Mouse (Mus musculus): ENCODE results near the gene Cdkn2aip.

The Cdkn2aip gene

DNA sequence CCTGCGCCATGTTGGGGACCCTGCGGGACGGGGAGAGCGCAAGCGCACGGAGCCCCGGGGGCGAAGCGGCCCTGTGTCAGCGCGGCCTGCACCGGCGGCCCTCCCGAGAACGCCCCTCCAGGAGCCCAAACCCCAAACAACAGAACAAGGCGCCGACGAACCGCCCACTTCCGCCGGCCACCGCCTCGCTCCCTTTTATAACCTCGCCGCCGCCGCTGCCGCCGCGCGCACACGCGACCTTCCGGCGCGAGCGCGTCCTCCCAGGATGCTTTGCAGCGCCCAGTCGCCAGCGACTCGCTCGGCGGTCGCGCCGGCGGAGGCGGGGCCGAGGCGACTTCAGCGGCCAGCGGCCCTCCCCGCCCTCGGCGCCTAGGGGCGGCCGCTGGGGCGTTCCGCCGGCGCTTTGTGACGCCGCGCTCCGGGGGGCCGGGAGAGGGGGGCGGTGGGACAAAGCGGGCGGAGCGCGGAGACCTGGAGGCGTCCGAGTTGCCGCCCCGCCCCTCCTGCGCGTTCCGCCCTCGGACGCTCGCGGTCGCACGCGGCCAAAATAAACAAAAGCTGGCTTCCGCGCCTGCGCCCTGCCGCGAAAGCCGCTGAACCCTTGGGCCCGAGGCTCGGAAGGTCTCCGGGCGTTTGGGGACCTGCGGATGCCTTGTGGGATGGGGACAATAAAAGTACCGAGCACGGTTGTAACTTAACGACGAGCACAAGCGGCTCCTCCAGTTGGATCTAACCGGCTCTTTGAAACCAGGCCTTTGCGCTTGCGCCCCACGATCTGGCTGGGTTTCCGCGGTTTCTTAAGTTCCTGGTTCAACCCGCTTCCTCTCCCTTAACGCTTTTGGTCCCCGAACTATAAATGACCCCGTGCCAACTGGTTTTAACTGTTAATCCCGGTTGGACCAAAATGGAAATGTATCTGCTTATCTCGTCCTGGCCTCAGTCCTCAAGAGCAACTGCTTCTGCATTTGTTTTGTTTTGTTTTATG, at the start of gene Cdkn2aip:
Gene Cdkn2aip (minus strand): TSS at position 172 of the 985 bp plus-strand sequence.
- in situ Hi-C loops (cut with MboI, MseI), result loop anchor here (5.0 to 10.0 kb wide), 2 partner anchors 37 to 1549 kb away; partner anchors contain the start of gene Ing2

DNA sequence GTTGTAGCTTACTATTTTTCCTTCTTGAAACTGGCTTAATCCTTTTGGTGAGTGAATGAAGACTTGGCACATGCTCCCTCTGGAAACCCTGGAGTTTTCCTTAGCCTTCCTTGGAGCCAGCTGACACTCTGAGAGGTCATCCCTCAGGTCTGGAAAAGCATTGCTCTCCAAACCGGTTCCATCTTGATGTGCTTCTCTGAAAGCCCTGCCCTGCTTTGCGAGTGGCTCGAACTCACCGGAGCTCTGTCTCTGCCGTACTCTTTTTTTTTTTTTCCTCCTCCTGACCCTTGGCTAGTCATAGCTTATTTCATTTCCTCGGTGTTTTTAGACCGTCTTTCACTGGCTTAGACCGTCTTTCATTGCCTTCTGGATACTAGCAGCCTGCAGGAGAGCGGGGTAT, 49.5 kb upstream of the Cdkn2aip start:
- in situ Hi-C loops (cut with MboI, MseI), result no loop called here

DNA sequence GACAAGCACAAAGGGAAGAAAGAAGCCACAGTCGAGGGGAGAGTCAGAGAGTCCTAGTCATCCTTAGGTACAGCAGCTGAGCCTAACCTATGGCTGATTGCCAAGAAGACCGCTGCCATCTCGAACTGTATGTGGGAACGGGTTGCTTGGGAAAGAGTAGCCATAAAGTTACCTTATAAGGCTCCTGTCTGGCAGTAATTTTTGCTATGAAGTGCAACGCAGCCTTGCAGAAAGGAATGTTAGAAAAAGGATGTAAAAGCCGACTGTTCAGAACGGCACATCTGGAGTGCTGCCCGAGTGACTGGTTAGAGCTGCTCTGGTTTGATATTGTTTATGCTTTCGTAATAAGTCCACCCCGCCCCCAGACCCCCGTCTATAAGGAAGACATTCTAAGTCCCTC, 47.0 kb upstream of the Cdkn2aip start:
- in situ Hi-C loops (cut with MboI, MseI), result no loop called here

DNA sequence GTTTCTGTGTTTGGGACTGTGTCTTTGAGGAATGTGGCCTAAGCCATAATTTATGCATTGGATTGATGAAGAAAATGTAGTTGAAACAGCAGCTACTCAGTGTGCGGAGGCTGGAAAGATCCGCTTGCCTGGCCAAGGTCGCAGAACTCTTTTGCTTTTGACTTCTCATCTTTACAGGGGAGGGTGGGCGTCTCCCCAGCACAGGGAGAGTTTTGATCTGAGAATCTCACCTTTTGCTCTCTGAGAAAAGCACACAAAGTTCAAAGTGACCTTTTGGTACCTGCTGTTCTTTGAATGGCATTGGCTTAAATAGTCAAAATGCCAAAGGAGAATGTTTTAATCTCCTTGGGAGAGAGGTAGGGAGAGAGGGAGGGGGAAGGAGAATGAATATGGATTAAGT, 46.5 kb upstream of the Cdkn2aip start:
- in situ Hi-C loops (cut with MboI, MseI), result no loop called here

DNA sequence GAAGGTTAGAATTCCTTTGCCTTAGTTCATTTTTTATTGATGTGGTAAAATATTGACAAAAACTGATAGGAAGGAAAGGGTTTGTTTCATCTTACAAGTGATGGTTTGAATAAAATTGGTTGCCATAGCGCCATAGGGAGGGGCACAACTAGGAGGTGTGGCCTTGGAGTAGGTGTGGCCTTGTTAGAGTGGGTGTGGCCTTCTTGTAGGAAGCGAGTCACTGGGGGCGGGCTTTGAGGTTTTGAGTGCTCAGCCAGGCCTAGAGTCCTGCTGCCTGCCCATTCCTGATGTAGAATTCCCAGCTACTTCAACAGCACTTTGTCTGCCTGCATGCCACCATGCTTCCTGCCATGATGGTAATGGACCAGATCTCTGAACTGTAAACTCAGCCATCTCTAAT, 39.4 kb upstream of the Cdkn2aip start:
- in situ Hi-C loops (cut with MboI, MseI), result no loop called here

DNA sequence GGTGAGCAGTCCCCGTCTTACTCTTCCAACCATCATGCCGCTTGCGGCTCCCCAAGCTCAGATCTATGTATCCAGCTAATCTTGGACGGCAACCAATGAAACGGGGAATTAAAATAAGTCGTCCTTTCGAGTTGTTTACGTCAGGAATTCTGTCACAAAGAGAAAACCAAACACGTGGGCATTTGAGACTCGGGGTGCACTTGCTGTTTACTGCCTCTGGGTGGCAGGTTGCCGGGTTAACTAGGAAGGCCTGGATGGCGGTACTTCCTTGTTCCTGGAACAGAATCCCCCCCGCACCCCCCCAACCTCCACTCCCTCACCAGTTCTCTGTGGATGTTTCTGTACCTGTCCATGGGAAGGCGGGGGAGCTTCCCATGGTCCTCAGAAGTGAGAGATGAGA, 36.4 kb upstream of the Cdkn2aip start:
- in situ Hi-C loops (cut with MboI, MseI), result no loop called here

DNA sequence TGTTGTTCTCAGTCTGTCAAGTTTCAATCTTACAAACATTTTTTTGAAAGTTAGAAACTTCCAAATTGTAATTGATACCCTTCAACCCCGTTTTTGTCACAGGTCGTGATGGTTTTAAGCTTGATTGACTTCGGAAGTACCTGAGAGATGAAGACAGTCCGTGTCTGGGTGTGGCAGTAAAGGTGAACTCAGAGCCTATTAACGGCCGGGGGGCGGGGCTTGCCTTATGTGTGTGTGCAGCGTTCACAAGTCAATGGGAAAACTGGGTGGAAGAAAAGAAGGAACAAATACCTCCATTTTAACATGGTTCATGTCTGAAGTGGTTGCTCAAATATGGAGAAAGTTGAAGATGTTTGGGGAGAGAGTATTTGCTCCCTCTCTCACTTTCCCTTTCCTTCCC, 35.8 kb upstream of the Cdkn2aip start:
- in situ Hi-C loops (cut with MboI, MseI), result loop anchor here (10.0 kb wide), 1 partner anchor 265 kb away; no protein-coding TSS in a partner anchor

DNA sequence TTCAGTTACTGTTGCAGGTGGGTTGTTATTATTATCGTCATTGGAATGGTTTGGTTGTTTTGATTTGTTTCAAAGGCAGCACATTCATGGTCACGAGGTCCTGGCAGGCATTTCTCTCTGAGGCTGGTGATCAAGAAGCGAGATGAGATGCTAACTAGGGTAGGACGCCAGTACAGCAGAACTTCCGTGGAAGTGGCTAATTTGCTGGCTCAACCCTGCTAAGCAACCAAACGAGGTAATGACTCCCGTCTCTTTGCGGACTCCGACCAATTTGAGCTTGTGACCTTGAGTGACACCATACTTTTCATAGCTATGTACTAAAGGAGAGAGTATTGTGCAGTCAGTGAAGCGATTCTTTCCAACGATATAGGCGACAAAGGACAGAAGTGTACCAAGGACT, 32.6 kb upstream of the Cdkn2aip start:
- in situ Hi-C loops (cut with MboI, MseI), result loop anchor here (10.0 kb wide), 1 partner anchor 268 kb away; no protein-coding TSS in a partner anchor

DNA sequence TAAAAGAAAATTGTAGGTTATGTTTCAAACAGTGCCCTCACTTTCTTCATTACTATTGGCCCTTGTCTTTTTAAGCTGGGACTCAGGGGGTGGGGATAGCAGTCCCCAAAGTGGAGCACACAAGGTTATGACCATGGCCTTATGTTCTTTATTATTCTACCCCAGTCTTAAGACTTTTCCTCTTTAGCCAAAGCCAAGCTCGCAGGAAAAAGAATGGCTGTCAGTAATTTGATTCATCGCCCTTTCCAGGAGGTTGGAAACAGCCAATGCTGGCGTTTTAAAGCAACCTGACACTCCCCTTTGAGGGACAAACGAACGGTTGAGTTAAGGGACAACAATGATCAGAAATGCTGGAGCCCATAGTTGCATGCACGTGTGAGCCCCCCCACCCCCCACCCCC, 32.1 kb upstream of the Cdkn2aip start:
- in situ Hi-C loops (cut with MboI, MseI), result loop anchor here (10.0 kb wide), 1 partner anchor 269 kb away; no protein-coding TSS in a partner anchor

DNA sequence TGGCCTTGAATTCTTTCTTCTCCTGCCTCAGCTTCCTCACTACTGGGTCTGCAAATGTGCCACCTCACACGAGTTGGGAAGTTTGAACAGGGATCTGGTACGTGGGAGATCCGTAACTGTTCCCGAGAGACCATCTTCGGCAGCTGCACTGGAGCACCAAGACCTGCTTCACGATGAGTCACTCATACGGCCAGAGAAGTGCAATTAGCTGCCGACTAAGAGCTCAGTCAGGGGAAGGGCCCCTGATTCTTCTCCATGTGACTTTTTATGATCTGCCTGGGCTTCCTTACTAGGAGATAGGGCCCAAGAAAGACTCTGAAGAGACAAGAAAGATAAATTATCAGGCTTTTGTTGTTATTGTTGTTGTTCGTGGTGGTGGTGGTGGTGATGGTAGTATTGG, 31.1 kb upstream of the Cdkn2aip start:
- in situ Hi-C loops (cut with MboI, MseI), result loop anchor here (10.0 kb wide), 1 partner anchor 270 kb away; no protein-coding TSS in a partner anchor

DNA sequence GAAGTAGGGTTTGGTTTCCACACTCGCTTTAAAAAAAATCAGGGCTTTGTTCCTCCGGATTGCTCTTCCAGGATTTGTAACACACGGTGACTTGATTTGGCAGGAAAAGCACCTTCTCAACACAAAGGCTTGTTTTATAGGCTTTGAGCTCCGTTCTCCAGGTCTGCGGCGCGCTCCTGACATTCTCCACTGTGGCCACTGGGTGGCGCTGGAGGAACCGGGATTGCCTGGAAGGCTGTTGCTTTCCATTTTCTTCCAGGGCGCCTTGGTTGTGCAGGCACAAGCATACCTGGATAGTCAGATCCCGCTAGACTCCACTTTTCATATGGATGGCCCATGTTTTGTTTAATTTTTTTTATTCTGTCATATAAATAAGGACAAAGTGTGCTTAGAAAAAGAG, 29.7 kb upstream of the Cdkn2aip start:
- in situ Hi-C loops (cut with MboI, MseI), result loop anchor here (10.0 kb wide), 1 partner anchor 271 kb away; no protein-coding TSS in a partner anchor

DNA sequence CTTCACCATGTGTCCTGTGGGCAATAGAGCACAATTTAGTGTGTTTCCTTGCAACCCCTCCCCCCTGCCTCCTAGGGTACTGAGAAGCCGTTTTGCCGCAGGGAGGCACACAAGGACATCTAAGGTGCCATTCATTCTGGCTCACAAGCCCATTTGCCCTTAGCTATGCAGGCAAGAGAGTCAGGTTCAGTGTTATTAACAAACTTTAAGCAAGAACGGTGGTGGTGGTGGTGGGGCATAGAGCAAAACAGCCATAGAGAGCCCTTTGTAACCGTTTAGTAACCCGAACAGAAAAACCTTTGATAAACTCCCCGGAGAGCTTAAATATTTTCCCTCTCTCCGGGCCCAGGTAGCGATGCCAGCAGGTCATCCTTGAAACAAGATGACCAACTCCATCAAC, 29.3 kb upstream of the Cdkn2aip start:
- in situ Hi-C loops (cut with MboI, MseI), result loop anchor here (10.0 kb wide), 1 partner anchor 272 kb away; no protein-coding TSS in a partner anchor

DNA sequence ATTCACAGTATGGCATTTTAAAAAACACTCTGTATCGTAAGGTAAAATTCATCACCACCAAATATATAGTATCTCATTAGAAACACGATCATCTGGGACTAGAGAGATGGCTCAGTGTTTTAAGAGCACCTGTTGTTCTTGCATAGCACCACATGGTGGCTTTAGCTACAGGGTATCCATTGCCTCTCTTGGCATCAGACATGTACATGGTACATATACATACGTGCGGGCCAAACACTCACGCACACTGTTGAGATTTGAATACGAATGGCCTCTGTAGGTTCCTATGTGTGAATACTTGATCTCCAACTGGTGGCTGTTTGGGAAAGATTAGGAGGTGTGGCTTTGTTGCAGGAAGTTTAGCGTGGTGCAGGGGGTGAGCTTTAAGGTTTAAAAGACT, 28.6 kb upstream of the Cdkn2aip start:
- in situ Hi-C loops (cut with MboI, MseI), result loop anchor here (10.0 kb wide), 1 partner anchor 272 kb away; no protein-coding TSS in a partner anchor

DNA sequence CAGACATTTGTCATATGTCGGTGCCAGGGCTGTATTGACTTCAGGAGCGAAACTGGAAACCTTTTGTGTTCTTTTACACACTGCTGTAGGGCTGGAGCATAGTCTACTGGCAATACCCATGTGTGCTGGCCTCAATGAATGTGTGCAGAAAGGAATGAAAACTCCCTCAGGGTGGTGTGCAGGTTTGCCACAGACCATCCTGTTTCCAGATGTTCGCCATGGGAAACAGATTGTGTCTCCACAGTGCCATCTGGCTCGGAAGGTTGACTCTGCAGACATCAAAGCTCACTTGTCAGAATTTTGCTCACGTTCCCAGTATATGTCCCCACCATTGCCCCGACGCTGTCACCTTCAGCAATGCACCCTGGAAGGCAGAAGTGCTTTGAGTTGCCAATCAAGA, 23.4 kb upstream of the Cdkn2aip start:
- in situ Hi-C loops (cut with MboI, MseI), result no loop called here

DNA sequence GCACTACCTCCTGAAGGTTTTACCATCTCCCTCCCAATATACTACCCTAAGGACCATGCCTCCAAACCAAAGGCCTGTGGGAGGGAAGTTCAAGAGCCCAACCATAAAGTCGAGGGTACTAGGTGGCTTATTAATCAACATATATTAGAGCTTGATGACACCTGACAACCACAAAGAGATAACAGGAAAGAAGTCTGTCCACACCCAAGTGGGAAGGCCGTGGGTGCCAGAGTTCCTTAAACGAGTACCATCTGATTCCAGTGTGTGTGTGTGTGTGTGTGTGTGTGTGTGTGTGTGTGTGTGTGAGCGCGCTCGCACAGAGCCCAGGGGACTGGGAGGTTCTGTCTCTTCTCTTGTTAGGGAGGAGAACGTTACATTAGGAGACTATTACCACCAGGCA, 15.6 kb upstream of the Cdkn2aip start:
- in situ Hi-C loops (cut with MboI, MseI), result no loop called here

DNA sequence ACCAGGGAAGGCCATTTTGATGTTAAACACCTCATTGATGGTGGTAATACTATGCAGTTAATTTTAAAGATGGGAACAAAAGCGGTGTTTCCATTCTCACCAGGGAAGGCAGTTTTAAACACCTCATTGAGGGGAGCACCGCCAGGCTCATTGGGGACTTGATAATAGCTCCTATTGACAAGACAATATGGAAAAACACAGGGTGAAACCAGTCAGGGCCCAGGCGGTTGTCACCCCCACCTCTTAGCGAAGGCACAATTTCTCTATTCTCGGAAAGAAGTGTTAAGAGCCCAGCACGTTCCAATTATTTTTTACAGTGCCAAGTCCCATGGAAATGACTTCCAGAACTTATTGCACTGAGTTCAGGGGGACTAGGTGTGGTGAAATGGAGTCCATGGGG, 13.2 kb upstream of the Cdkn2aip start:
- in situ Hi-C loops (cut with MboI, MseI), result no loop called here

DNA sequence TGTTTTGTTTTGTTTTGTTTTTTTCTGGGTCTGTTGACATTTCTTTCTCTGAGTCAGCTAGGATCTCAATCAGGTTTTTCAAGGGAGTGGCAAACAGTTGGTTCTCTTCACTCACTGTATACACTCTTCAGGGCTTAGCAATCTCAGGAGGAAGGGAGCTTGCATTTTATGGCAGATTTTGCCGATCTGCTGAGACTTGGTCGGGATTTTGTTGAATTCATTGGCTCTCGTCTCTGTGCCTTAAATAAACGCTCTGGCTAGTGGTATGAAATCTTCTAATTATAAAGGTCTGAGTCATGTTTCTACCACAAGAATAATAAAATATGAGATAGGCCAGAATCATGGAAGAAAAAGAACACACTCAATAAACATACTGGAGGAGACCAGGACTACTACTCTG, 7.9 kb upstream of the Cdkn2aip start:
- in situ Hi-C loops (cut with MboI, MseI), result no loop called here

DNA sequence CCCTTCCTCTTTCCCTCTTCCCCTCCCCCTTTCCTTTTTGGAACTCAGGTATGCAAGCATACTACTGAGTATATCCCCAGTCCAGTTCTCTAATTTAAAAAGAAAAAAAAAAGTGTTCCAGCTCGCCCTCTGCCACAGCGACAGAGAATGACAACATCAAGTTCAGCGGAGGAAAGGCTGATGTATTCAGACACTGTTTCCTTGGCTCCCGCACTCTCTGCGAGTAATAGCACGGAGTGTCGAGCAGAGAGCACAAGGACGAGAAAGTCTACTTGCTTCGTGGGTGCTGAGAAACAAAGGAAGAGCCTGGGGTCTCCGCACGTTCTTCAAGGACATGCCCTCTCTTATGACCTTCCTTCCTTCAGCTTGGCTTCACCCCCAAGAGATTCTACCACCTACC, 4.9 kb upstream of the Cdkn2aip start:
- in situ Hi-C loops (cut with MboI, MseI), result loop anchor here (10.0 kb wide), 1 partner anchor 1554 kb away; no protein-coding TSS in a partner anchor

DNA sequence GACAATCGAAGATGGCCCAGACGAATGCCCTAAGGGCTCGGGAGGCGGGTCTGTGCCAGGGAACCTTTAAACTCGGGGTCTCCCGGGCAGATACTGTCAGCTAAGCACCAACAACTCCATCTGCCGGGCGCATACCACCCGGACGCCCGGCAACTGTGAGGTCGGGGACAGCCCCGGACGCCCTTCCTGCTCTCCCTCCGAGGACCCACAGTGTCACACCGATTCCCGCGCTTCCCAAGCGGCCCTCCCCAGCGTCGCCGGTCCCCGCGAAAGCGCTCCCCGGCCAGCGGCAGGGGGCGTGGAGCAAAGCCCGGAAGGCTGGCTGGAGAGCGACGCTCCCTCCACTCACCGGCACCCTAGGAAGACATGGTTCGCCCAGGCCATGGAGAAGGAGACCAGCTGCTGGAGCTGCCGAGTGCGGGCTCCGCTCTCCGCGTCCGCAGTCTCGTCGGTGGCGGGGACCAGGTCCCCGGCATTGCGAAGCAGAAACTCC, 515 bp downstream of the Cdkn2aip start:
- in situ Hi-C loops (cut with MboI, MseI), result loop anchor here (5.0 to 10.0 kb wide), 2 partner anchors 36 to 1548 kb away; partner anchors contain the start of gene Ing2

DNA sequence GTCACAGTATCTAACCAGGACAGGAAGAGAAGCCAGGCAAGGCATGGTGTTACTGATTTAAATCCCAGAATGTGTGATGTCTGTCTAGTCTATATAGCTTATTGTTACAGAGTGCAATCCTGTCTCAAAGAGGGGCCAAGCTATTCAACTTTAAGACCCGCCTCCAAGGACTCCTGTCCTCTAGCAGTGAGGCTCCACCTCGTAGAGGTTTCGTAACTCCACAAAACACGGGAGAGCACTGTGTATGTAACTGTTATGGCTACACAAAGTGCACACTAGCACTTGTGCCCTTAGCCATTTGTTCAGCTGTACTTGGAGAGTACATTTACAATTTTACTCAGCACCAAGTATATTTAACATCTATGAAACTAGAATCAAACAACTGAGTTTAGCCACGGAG, 5.6 kb downstream of the Cdkn2aip start:
- in situ Hi-C loops (cut with MboI, MseI), result loop anchor here (10.0 kb wide), 1 partner anchor 1713 kb away; the partner anchor contains the start of gene Lrp2bp

DNA sequence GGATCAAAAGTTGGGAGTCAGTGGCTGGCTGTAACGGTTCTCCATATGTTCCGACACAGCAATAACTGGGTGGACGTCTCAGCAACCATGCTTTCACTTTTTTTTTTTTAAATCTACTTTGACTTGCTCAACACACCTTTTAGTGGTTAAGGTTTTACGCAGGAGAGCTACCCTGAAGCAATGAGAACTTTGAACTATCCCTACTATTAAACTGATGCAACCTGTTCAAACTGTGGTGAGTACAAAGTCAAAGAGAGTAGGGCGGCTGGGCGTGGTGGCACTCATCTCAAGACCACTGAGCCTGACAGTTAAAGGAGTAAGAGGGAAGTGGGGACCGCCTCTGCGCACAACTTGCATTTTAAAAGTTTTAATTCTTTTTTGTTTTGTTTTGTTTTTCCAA, 7.0 kb downstream of the Cdkn2aip start:
- in situ Hi-C loops (cut with MboI, MseI), result loop anchor here (10.0 kb wide), 1 partner anchor 1712 kb away; the partner anchor contains the start of gene Lrp2bp

DNA sequence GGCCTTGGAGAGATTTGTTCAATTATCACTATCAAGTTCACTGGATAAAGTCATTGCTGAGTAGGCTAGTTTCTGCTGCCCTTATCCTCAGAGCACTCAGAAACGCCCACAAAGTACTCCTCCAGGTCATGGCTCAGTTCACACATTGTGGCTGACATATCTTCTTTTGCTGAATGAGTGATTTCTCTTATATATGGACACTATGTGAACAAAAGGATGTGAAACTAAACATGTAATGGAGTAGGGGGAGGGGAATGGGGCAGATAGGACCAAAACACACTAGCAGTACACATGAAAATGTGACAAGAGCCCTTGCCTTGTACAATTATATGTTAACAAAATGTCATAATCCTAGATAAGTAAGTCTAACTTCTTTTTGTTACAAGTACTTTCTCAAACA, 11.4 kb downstream of the Cdkn2aip start:
- in situ Hi-C loops (cut with MboI, MseI), result loop anchor here (10.0 kb wide), 1 partner anchor 1708 kb away; the partner anchor contains the start of gene Lrp2bp

Measured in regulatory T cell (primary cell).